Mouse (Mus musculus): ENCODE data around the gene Mrps9.

The Mrps9 gene

GRCm38 (mm10) chr1:42905148-42905547, 54.1 kb downstream of the Mrps9 start:
- no peak for DNase-seq (ENCODE audit: extremely low read depth, insufficient read length, low spot score)

DNA sequence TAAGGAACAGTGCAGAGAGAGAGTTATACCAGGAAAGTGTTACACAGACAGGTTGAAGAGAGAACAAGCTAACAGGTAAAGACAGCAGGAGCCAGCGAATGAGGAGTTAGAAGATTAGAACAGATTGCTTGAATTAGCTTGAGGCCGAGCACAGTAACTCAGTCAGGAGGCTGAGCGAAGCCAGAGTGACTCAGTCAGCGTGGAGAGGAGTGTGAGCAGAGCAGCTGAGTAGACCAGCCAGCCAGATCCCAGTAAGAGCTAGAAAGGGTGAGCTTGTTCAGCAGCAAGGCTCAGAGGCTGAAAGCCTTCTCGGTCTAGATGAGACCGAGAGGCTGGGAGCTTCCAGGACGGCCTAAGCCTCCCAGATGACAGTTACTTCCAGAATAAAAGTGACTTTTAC, 55.7 kb downstream of the Mrps9 start:
- DNase-seq (ENCODE audit: extremely low read depth, insufficient read length, low spot score): no peak

DNA sequence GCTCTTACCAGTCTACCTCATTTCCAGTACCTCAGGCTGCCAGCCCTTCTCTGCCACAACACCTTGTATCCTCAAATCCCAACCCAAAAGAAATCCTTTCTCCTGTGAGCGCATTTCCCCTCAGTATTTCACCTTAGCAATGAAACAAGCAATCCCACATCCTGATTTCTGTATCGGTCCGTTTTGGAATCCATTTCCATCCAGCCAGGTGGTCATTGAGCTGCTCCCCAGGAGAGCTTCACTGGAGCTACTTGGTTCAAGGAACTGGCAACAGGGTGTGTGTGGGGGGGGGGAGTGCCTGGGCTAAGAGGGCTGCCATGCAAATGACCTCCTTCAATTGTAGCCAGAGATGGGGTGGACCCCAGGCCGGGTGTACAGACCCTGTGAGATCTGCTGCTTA, 56.1 kb downstream of the Mrps9 start:
- DNase-seq (ENCODE audit: extremely low read depth, insufficient read length, low spot score): no peak

DNA sequence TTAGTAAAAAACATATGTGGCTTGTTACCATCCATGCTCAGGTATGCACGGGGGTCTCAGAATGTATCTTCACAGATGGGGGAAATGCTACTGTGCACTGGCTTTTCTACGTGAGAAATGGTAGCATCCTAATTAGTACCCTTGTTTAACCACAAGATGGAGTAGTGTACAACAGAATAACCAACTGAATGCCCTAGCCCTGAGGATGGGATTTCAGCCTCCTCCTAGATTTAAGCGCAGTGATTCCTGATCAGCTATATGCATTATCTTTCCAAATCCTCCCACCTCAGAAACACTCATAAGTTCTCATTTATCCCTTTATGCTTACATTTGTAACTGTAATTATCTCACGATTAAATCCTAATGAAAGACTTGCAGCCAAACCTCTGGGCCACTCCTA, 64.0 kb downstream of the Mrps9 start:
- no peak for DNase-seq (ENCODE audit: extremely low read depth, insufficient read length, low spot score)

DNA sequence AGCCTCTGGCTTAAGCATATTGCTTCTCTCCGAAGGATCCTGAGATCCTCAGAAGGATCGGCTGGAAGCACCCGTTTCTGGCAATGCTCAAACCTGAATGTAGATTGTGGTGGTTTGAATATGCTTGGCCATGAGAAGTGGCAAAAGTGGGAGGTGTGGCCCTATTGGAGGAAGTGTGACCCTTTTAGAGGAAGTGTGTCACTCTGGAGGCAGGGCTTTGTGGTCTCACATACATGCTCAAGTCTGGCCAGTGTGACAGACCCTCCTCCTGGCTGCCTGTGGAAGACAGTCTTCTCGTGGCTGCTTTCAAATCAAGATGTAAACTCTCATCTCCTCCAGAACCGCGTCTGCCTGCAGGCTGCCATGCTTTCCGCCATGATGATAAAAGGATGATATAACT, 65.7 kb downstream of the Mrps9 start:
- DNase-seq (ENCODE audit: extremely low read depth, insufficient read length, low spot score): no peak

DNA sequence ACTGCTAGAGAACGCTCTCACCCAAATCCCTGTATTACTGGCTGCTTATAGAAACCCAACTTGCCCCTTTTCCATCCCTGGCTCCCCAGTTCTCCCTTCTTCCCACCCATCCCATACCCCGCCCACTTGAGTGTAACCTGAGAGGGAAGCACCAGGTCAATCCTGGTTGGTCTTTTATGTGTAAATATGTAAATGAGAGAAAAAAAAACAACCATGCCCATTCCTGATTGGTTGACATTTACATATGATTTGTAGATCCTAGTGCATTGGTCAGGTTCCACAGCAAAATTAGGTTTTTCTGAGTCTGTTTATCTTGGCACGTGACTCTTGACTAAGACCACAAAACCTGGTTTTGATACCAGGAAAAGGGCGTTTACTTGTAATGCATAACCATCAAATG, 66.9 kb downstream of the Mrps9 start:
- no peak for DNase-seq (ENCODE audit: extremely low read depth, insufficient read length, low spot score)

DNA sequence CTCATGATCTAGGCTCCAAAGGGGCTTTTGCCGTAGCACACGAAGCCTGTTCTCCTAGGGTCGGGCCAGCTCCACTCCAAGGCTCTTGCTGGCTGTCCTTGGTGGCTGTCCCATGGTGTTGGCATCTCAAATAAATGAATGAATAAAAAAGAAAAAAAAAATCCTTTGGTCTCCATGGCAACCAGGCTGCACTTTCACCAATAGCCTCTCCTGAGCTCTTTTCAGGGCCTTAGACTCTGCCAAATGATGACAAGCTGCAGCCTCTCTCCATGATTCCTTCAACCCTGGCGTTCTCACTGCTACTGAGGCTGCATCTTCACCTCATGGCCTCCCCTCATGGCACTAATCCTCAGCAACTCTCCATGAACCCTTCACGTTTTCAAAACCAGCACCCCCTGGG, 72.9 kb downstream of the Mrps9 start:
- DNase-seq (ENCODE audit: extremely low read depth, insufficient read length, low spot score): no peak

DNA sequence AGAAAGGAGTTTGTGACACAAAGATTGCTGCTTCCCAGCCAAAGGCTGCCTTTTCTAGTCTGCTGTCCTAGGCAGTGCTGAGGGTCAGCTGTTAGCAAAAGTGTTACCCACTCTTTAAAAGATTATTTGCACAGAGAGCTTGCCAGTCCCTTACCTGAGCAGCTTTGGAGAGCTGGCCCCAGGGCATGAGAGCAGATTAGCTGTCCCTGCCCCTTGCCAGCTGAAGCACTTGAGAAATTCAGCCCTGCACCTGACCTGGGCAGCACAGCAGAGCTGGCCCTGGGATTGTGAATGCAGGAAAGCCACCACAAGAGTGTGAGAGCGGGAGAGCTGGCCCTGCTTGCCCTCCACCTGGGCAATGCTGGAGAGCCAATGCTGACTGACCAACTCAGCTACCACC, 82.6 kb downstream of the Mrps9 start:
- DNase-seq (ENCODE audit: extremely low read depth, insufficient read length, low spot score): no peak

DNA sequence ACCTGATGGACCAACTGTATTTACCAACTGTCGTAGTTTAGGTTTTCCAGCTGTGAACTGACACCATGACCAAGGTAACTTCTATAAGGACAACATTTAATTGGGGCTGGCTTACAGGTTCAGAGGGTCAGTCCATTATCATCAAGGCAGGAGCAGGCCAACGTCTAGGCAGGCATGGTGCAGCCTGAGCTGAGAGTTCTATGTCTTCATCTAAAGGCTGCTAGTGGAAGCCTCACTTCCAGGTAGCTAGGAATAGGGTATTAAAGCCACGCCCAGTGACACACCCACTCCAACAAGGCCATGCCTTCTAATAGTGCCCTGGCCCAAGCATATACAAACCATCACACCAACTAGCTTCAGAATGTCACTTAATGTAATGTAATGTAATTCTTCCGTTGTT, 97.5 kb downstream of the Mrps9 start:
- no peak for DNase-seq (ENCODE audit: extremely low read depth, insufficient read length, low spot score)

- DNase-seq (ENCODE audit: extremely low read depth, insufficient read length, low spot score): no peak
Observed at GRCm38 (mm10) chr1:42952734-42953481, 101.9 kb downstream of the Mrps9 start, which contains the start of gene Gpr45. Gpr45 (plus strand) TSS chr1:42952872.

DNA sequence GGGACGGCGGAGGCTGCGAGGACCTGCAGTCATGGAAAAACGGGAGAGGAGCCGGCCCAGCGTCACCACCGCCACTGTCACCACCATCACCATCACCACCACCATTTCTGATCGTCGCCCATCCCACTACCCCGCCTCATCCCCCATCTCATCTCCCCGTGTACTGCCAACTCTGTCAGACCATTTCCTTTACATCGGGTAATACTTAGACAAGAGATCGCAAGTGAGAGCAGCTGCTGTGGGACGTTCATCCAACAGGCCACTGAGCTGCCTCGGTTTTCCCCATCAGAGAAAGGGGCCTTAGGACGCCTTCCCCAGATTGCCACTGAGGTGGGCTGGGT, 102.4 kb downstream of the Mrps9 start:
- no peak for DNase-seq (ENCODE audit: extremely low read depth, insufficient read length, low spot score)

All from 3134 (cell line).